In the genomic region with DNA sequence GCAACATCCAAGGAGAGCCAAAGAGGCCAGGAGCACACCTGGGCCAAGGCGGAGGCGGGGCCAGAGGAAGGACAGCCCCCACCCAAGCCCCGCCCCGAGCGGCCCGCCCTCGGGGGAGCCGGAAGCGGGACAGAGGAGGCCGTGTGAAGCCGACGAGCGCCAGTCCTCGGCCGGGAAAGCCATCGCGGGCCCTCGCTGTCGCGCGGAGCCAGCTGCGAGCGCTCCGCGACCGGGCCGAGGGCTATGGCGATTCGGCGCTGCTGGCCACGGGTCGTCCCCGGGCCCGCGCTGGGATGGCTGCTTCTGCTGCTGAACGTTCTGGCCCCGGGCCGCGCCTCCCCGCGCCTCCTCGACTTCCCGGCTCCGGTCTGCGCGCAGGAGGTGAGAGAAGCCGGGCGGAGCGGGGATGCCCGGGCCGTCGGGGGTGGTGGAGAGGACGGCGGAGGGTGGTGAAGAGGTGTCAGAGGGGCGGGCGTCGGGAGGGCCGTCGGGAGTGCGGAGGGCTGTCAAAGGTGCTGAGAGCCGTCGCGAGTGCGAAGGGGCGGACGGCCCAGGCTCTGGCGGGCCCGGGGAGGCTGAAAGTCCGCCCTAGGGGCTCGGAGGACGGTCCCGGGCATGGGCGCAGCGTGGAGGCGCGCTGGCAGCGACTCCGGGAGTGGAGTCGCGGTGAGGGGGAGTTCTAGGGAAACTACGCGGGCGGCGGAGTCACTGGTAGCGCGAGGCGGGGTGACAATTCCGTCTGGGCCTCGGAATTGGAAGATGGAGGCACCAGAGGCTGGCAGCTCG, we compare ENCODE assay signal across 8 mouse cellular contexts. TPM values are rescaled to one million over a fixed set of nuclear protein-coding genes. Genes with fewer than 3 reads are reported as not detected.
DNase-seq lines count a peak whose midpoint lies in the region; ATAC-seq and TF ChIP-seq lines count a peak whose summit lies in the region.

A gene (plus strand): TSS at position 162 of the 786 bp plus-strand sequence.

- peaks cover 10% of the 10 kb centered on the region for H3K27me3 ChIP-seq in forebrain, embryonic 16.5 days (replicated peaks; ENCODE audit: control insufficient read depth, insufficient read depth, low read length)
- peaks cover 46% of the 10 kb centered on the region for H3K27me3 ChIP-seq in hindbrain, embryonic 12.5 days
- peaks cover 49% of the 10 kb centered on the region for H3K27me3 ChIP-seq in limb, embryonic 12.5 days
- peaks cover 50% of the 10 kb centered on the region for H3K27me3 ChIP-seq in midbrain, embryonic 12.5 days
- no peaks in the 10 kb centered on the region for H3K27me3 ChIP-seq in spleen, adult 2 months (ENCODE audit: control insufficient read depth, insufficient read depth, low read length)

- peaks cover 14% of the 10 kb centered on the region for H3K4me1 ChIP-seq in forebrain, embryonic 16.5 days (replicated peaks; ENCODE audit: control insufficient read depth, insufficient read depth, low read length)
- peaks cover 12% of the 10 kb centered on the region for H3K4me1 ChIP-seq in hindbrain, embryonic 12.5 days
- peaks cover 12% of the 10 kb centered on the region for H3K4me1 ChIP-seq in limb, embryonic 12.5 days (replicated peaks)
- H3K4me1 ChIP-seq in midbrain, embryonic 12.5 days: peaks cover 10% of the 10 kb centered on the region
- H3K4me1 ChIP-seq in spleen, adult 2 months (ENCODE audit: control insufficient read depth, insufficient read depth, insufficient read length): peaks cover 22% of the 10 kb centered on the region

- under 1% methylated on average over 77 of the region's 90 CpGs for WGBS in forebrain, embryonic 16.5 days
- WGBS in hindbrain, embryonic 12.5 days: under 1% methylated on average over 82 of the region's 90 CpGs
- WGBS in limb, embryonic 12.5 days: under 1% methylated on average over 86 of the region's 90 CpGs
- WGBS in midbrain, embryonic 12.5 days: under 1% methylated on average over 86 of the region's 90 CpGs
- WGBS in spleen, adult 2 months: under 1% methylated on average over 74 of the region's 90 CpGs

- no peaks in the 10 kb centered on the region for H3K9me3 ChIP-seq in forebrain, embryonic 16.5 days (ENCODE audit: control insufficient read depth, low read length)
- no peaks in the 10 kb centered on the region for H3K9me3 ChIP-seq in hindbrain, embryonic 12.5 days (replicated peaks)
- H3K9me3 ChIP-seq in limb, embryonic 12.5 days: no peaks in the 10 kb centered on the region
- H3K9me3 ChIP-seq in midbrain, embryonic 12.5 days: no peaks in the 10 kb centered on the region

- no peak within 1 kb of the TSS for H3K27ac ChIP-seq in forebrain, embryonic 16.5 days (ENCODE audit: low read length)
- H3K27ac ChIP-seq in hindbrain, embryonic 12.5 days: 0 out of 2 replicates have a peak within 1 kb of the TSS, but pooled peaks have one; percentile 8
- H3K27ac ChIP-seq in limb, embryonic 12.5 days: no peak within 1 kb of the TSS
- H3K27ac ChIP-seq in midbrain, embryonic 12.5 days (replicated peaks): no peak within 1 kb of the TSS
- H3K27ac ChIP-seq in spleen, adult 2 months (ENCODE audit: insufficient read depth, low read length): peak within 1 kb of the TSS; percentile 98

- peak; percentile 93 for TF ChIP-seq POLR2A in spleen, adult 2 months (IDR thresholded peaks at IDR 0.05; ENCODE audit: low read depth, low read length)

- peak; percentile 83 for ATAC-seq in forebrain, embryonic 16.5 days
- peak; percentile 77 for ATAC-seq in hindbrain, embryonic 12.5 days (ENCODE audit: low FRiP score)
- ATAC-seq in limb, embryonic 12.5 days (ENCODE audit: insufficient number of reproducible peaks, insufficient read depth, low FRiP score, low TSS enrichment, low read depth): peak; percentile 47
- ATAC-seq in midbrain, embryonic 12.5 days (ENCODE audit: low FRiP score, low read depth): peak; percentile 86

- peak within 1 kb of the TSS; percentile 64 for H3K4me2 ChIP-seq in forebrain, embryonic 16.5 days (ENCODE audit: low read length)
- H3K4me2 ChIP-seq in hindbrain, embryonic 12.5 days (replicated peaks): peak within 1 kb of the TSS; percentile 72
- H3K4me2 ChIP-seq in limb, embryonic 12.5 days: peak within 1 kb of the TSS; percentile 72
- peak within 1 kb of the TSS; percentile 66 for H3K4me2 ChIP-seq in midbrain, embryonic 12.5 days (replicated peaks)

- H3K4me3 ChIP-seq in forebrain, embryonic 16.5 days (replicated peaks; ENCODE audit: low read length): peak within 1 kb of the TSS; percentile 64
- peak within 1 kb of the TSS; percentile 57 for H3K4me3 ChIP-seq in hindbrain, embryonic 12.5 days
- H3K4me3 ChIP-seq in limb, embryonic 12.5 days (replicated peaks): peak within 1 kb of the TSS; percentile 62
- H3K4me3 ChIP-seq in midbrain, embryonic 12.5 days: peak within 1 kb of the TSS; percentile 53
- peak within 1 kb of the TSS; percentile 97 for H3K4me3 ChIP-seq in spleen, adult 2 months (ENCODE audit: extremely low read depth, insufficient read depth, insufficient read length)

- H3K36me3 ChIP-seq in forebrain, embryonic 16.5 days (ENCODE audit: control insufficient read depth, insufficient read depth): no peaks in the 10 kb centered on the region
- no peaks in the 10 kb centered on the region for H3K36me3 ChIP-seq in hindbrain, embryonic 12.5 days
- no peaks in the 10 kb centered on the region for H3K36me3 ChIP-seq in limb, embryonic 12.5 days
- no peaks in the 10 kb centered on the region for H3K36me3 ChIP-seq in midbrain, embryonic 12.5 days
- H3K36me3 ChIP-seq in spleen, adult 2 months (ENCODE audit: control insufficient read depth, insufficient read depth, low read length): no peaks in the 10 kb centered on the region

- no peak for TF ChIP-seq CTCF in spleen, adult 2 months (IDR thresholded peaks at IDR 0.05; ENCODE audit: extremely low read depth, insufficient read depth, insufficient read length, insufficient replicate concordance)

- peak within 1 kb of the TSS; percentile 65 for H3K9ac ChIP-seq in forebrain, embryonic 16.5 days (replicated peaks; ENCODE audit: low read depth, low read length)
- H3K9ac ChIP-seq in hindbrain, embryonic 12.5 days: peak within 1 kb of the TSS; percentile 65
- peak within 1 kb of the TSS; percentile 63 for H3K9ac ChIP-seq in limb, embryonic 12.5 days (replicated peaks)
- H3K9ac ChIP-seq in midbrain, embryonic 12.5 days (replicated peaks): peak within 1 kb of the TSS; percentile 50

- DNase-seq in cerebellum, adult 8-10 months: peak; percentile 20
- DNase-seq in cerebellum, adult 9-10 months: no peak
- DNase-seq in brain, adult 2 months (ENCODE audit: low read depth, low spot score): peak; percentile 67
- peak; percentile 61 to 87 for DNase-seq in spleen, adult 2 months (ENCODE audit: low read depth in 1 of 2, low spot score in 2 of 2)

RNA-seq across cellular contexts. Expression of the gene that starts here (rescaled TPM):
- 4.6 and 5.3 TPM in 2 replicates for polyA plus RNA-seq in forebrain, embryonic 16.5 days (2015; fragmentation: Nextera tagmentation; extraction: Ambion mirVana)
- 11.4 and 12.3 TPM in 2 replicates for polyA plus RNA-seq in hindbrain, embryonic 12.5 days (2016; fragmentation: Nextera tagmentation; extraction: Ambion mirVana)
- 3.8 and 4.8 TPM in 2 replicates for polyA plus RNA-seq in limb, embryonic 12.5 days (2016; fragmentation: Nextera tagmentation; extraction: Ambion mirVana)
- polyA plus RNA-seq in midbrain, embryonic 12.5 days (2016; fragmentation: Nextera tagmentation; extraction: Ambion mirVana): 3.6 and 3.8 TPM in 2 replicates
- 93.1 and 98.3 TPM in 2 replicates for polyA plus RNA-seq in spleen, adult 2 months (2012; rRNA removed)

Comparison
In these comparisons a context has a peak if more than half of its experiments do, and no peak if none do; other contexts are left out.
1. H3K27ac ChIP-seq: peak in hindbrain, embryonic 12.5 days (single experiment) and spleen, adult 2 months (single experiment); none in forebrain, embryonic 16.5 days (single experiment), limb, embryonic 12.5 days (single experiment) and midbrain, embryonic 12.5 days (single experiment).
2. Peak in every context shown above with its lines, with median percentiles within 50 percentile points of each other: ATAC-seq, H3K4me2 ChIP-seq, H3K4me3 ChIP-seq and H3K9ac ChIP-seq.